Mouse (Mus musculus): ENCODE measurements at regions not wholly inside any gene's neighbourhood (a gene's known extent, or its start where the extent isn't known, plus 50 kb on each side); places are given as distances from the start of the nearest gene placed in this dataset.

DNA sequence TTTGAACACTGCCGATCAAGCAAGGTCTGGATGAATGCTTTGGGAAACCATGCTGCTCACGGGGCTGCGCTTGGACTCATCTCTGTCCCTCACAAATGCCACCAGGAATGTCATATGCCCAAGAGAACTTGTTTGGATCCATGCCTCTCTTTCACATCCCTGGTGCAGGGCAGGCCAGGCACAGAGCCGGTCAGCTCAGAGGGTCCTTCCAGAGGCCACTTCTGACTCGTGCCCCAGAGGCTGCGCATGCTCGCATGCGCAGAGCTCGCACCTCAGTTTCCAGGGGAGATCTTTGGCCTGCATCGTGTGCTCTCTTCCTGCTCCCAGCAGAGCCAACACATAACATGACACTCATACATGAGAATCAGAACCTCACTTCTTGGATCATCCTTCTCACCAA is 111.1 kb downstream of the Tfap2c start:
- no peak for TF ChIP-seq CTCF (IDR thresholded peaks at IDR 0.05; ENCODE audit: borderline replicate concordance, insufficient read depth, low read length)
- TF ChIP-seq POLR2A (IDR thresholded peaks at IDR 0.05; ENCODE audit: low read depth, low read length) = no peak
